Mouse (Mus musculus): Measurements from ENCODE around the gene Paxx.

Gene Paxx

GRCm38 (mm10) chr2:25408908-25409307 lies 52.0 kb downstream of the Paxx start:
- DNase-seq (ENCODE audit: low spot score in 2 of 2), result no peak
